8 mouse cellular contexts compared by ENCODE assay signal in the genomic region with DNA sequence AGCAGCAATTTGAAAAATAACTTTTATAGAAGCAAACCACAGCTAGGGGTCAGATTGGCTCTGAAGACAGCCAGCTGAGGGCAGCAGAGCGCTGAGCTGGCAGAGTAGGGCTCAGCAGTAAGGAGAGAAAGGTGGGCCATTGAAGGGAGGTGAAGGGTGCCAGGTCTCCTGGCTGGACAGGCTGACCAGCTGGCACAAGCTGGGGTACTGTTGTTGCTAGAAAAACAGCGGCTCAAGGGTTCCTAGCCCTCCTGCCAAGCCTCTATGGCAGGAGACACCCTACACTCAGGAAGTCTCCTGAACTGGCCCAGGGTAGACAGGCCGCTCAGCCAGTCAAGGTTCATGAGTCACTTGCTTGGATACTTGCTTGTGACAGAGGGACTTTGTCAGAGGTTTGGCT. TPM values are rescaled to one million over a fixed set of nuclear protein-coding genes. Genes with fewer than 3 reads are reported as not detected.
DNase-seq lines count a peak whose midpoint lies in the region; ATAC-seq lines count a peak whose summit lies in the region.

No protein-coding gene starts in this region.

- H3K4me2 ChIP-seq in forebrain, embryonic 11.5 days (ENCODE audit: low read depth, low read length, severe bottlenecking): no peak overlapping the region
- H3K4me2 ChIP-seq in embryonic facial prominence, embryonic 14.5 days (ENCODE audit: low read depth, low read length): no peak overlapping the region

- no peak overlapping the region for H3K27ac ChIP-seq in forebrain, embryonic 11.5 days (ENCODE audit: low read depth, low read length)
- H3K27ac ChIP-seq in forebrain, embryonic 10.5 days: no peak overlapping the region
- no peak overlapping the region for H3K27ac ChIP-seq in embryonic facial prominence, embryonic 14.5 days (replicated peaks; ENCODE audit: low read depth, low read length)

- H3K36me3 ChIP-seq in forebrain, embryonic 11.5 days (ENCODE audit: control insufficient read depth, insufficient read depth, low read length): no peaks in the 10 kb centered on the region
- no peaks in the 10 kb centered on the region for H3K36me3 ChIP-seq in forebrain, embryonic 10.5 days (replicated peaks)
- no peaks in the 10 kb centered on the region for H3K36me3 ChIP-seq in embryonic facial prominence, embryonic 14.5 days (ENCODE audit: control insufficient read depth, insufficient read depth, low read length)

- no peaks in the 10 kb centered on the region for H3K9me3 ChIP-seq in forebrain, embryonic 11.5 days (ENCODE audit: control insufficient read depth, low read length)
- no peaks in the 10 kb centered on the region for H3K9me3 ChIP-seq in forebrain, embryonic 10.5 days
- H3K9me3 ChIP-seq in embryonic facial prominence, embryonic 14.5 days (ENCODE audit: control insufficient read depth, low read length): no peaks in the 10 kb centered on the region

- WGBS in forebrain, embryonic 11.5 days: 74% methylated on average over 3 of the region's 3 CpGs
- whole genome bisulfite sequencing in forebrain, embryonic 10.5 days: 61% methylated on average over 3 of the region's 3 CpGs
- WGBS in embryonic facial prominence, embryonic 14.5 days: 55% methylated on average over 3 of the region's 3 CpGs

- no peaks in the 10 kb centered on the region for H3K27me3 ChIP-seq in forebrain, embryonic 11.5 days (ENCODE audit: control insufficient read depth, insufficient read depth, low read length)
- H3K27me3 ChIP-seq in forebrain, embryonic 10.5 days (ENCODE audit: poor library complexity, severe bottlenecking): no peaks in the 10 kb centered on the region
- no peaks in the 10 kb centered on the region for H3K27me3 ChIP-seq in embryonic facial prominence, embryonic 14.5 days (replicated peaks; ENCODE audit: control insufficient read depth, insufficient read depth, low read length)

- H3K4me1 ChIP-seq in forebrain, embryonic 11.5 days (replicated peaks; ENCODE audit: control insufficient read depth, insufficient read depth, low read length): no peaks in the 10 kb centered on the region
- H3K4me1 ChIP-seq in forebrain, embryonic 10.5 days: peaks cover 21% of the 10 kb centered on the region
- H3K4me1 ChIP-seq in embryonic facial prominence, embryonic 14.5 days (ENCODE audit: control insufficient read depth, insufficient read depth, low read length): peaks cover 8% of the 10 kb centered on the region; the same call in 1 of the 2 replicates

- H3K9ac ChIP-seq in forebrain, embryonic 11.5 days (ENCODE audit: low read length): no peak overlapping the region
- H3K9ac ChIP-seq in embryonic facial prominence, embryonic 14.5 days (ENCODE audit: low read depth, low read length): no peak overlapping the region

- ATAC-seq in forebrain, embryonic 11.5 days (replicated peaks; ENCODE audit: low FRiP score): 0 out of 2 replicates have a peak, but pooled peaks have one; percentile 37
- ATAC-seq in embryonic facial prominence, embryonic 14.5 days (ENCODE audit: low read depth): no peak; the same call in 1 of the 2 replicates

- DNase-seq in forebrain, embryonic 11.5 days (ENCODE audit: low spot score): no peak
- DNase-seq in forebrain, embryonic 10.5 days (ENCODE audit: extremely low spot score, low spot score): no peak
- DNase-seq in urinary bladder, postnatal 14 days (ENCODE audit: low spot score): peak; percentile 47
- no peak for DNase-seq in urinary bladder, adult 18-20 months (ENCODE audit: low spot score in 2 of 2)
- peak; percentile 50 for DNase-seq in embryonic facial prominence, embryonic 14.5 days (ENCODE audit: low spot score)
- DNase-seq in induced T-regulatory cell, adult 2 months (ENCODE audit: low read depth): peak; percentile 62
- DNase-seq in lung, postnatal 36 days: peak; percentile 78
- DNase-seq in thymus, postnatal 36 days: peak; percentile 69 to 71

- H3K4me3 ChIP-seq in forebrain, embryonic 11.5 days (ENCODE audit: low read depth, low read length): no peak overlapping the region
- H3K4me3 ChIP-seq in forebrain, embryonic 10.5 days: no peak overlapping the region
- no peak overlapping the region for H3K4me3 ChIP-seq in embryonic facial prominence, embryonic 14.5 days (ENCODE audit: low read depth, low read length)

RNA-seq across cellular contexts. Expression of a gene that starts 11.4 kb away (rescaled TPM):
- 0.81 and 2.3 TPM in 2 replicates for polyA plus RNA-seq in forebrain, embryonic 11.5 days (2014; fragmentation: Nextera tagmentation; extraction: Ambion mirVana)
- polyA plus RNA-seq in forebrain, embryonic 10.5 days (2016; fragmentation: Nextera tagmentation; extraction: Ambion mirVana): 6.9 and 19.4 TPM in 2 replicates
- polyA plus RNA-seq in embryonic facial prominence, embryonic 14.5 days (2014; fragmentation: Nextera tagmentation; extraction: Ambion mirVana): 1.7 and 1.8 TPM in 2 replicates

Comparison
In these comparisons a context has a peak if more than half of its experiments do, and no peak if none do; other contexts are left out.
1. DNase-seq: peak in urinary bladder, postnatal 14 days (single experiment), embryonic facial prominence, embryonic 14.5 days (single experiment), induced T-regulatory cell, adult 2 months (single experiment), lung, postnatal 36 days (single experiment) and thymus, postnatal 36 days (2 of 2); none in forebrain, embryonic 11.5 days (single experiment), forebrain, embryonic 10.5 days (single experiment) and urinary bladder, adult 18-20 months (0 of 2).